Mouse (Mus musculus) ES-Bruce4 (cell line): ENCODE results near the gene Recql5.

Source experiments
- CTCF ChIP-seq: IDR thresholded peaks from one replicate; pipeline ENCODE4 v1.8.1; 2011; ENCODE audit warnings: low read depth, low read length
- POLR2A ChIP-seq: IDR thresholded peaks from one replicate; pipeline ENCODE4 v1.8.1; 2011; ENCODE audit warnings: low read length; ENCODE audit not compliant: insufficient read depth

GRCm38 (mm10) chr11:115954712-115955111 is 21.4 kb upstream of the Recql5 start:
- TF ChIP-seq POLR2A (no peak), CTCF (no peak)
